Mouse (Mus musculus): Measurements from ENCODE around the gene Abhd2. TPM values are rescaled to one million over a fixed set of nuclear protein-coding genes. Genes with fewer than 3 reads are reported as not detected.

Abhd2 gene
- 100 to 1,000 TPM; 125 to 135 TPM for total RNA-seq (2021)
- long read RNA-seq, experiment 1, full-length matches to known transcripts: 3 of 6 reads
- long read RNA-seq, experiment 1, partial matches to known transcripts: 0 of 6 reads
- long read RNA-seq, experiment 1, other reads (novel, unspliced or antisense): 3 of 6 reads
- long read RNA-seq, experiment 2, full-length matches to known transcripts: 1 of 5 reads
- long read RNA-seq, experiment 2, partial matches to known transcripts: 4 of 5 reads
- long read RNA-seq, experiment 2, other reads (novel, unspliced or antisense): 0 of 5 reads

GRCm38 (mm10) chr7:79272789-79273718, at the start of gene Abhd2:
Gene Abhd2 (plus strand): TSS chr7:79273199.
- intact Hi-C loops (cut with DNase I): loop anchor here (5.0 kb wide), 2 partner anchors 39 to 74 kb away; no protein-coding TSS in a partner anchor
- peak; percentile 100 for DNase-seq (ENCODE audit: low spot score in 2 of 2)

- intact Hi-C loops (cut with DNase I): no loop called here
Measured at GRCm38 (mm10) chr7:79225477-79225876, 47.5 kb upstream of the Abhd2 start.

GRCm38 (mm10) chr7:79226172-79226571, 46.8 kb upstream of the Abhd2 start:
- no peak for DNase-seq (ENCODE audit: low spot score in 2 of 2)
- intact Hi-C loops (cut with DNase I): no loop called here

More at GRCm38 (mm10) chr7:79225477-79225876, 47.5 kb upstream of the Abhd2 start:
- DNase-seq (ENCODE audit: low spot score in 2 of 2): no peak

- intact Hi-C loops (cut with DNase I): no loop called here
- no peak for DNase-seq (ENCODE audit: low spot score in 2 of 2)
Measured at GRCm38 (mm10) chr7:79226834-79227486, 46.0 kb upstream of the Abhd2 start.

DNA sequence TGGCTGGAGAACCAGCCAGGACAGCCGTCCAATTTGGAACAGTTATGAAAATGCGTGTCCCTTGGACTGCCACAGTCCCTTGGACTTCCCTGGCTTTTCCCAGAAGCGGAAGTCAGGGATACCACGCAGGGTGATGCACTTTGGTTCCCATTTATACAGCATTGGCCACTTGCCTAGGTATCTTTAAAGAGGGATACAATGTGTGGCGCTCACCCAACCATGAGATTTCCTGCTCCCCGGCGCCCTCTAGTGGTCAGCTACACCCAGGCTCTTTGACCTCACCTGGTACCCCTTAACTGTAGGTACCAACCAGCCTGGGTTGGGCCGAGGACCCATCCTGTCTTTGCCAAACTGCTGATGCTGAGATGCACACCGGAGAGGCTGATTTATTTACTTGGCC, 44.5 kb upstream of the Abhd2 start:
- peak; percentile 57 to 83 for DNase-seq (ENCODE audit: low spot score in 2 of 2)

DNA sequence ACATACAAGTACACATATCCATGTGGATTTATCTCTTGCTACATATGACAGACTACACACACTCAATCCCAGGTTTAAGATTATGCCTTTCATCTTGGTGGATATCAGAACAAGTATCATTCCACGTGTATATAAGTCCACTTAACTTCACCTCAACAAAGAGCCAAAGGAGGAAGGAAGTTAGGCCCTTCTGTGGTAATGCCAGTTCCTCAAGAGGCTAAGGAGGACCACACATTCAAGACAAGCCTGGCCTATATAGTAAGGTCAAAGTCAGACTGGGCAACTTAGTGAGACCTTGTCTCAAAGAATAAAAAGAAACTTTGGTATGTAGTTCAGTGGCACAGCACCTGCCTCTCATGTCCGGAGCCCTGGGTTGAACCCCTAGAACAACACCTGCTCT, 41.4 kb upstream of the Abhd2 start:
- intact Hi-C loops (cut with DNase I): no loop called here

More for the DNA sequence above, 44.5 kb upstream of the Abhd2 start:
- intact Hi-C loops (cut with DNase I): loop anchor here (2.0 kb wide), 1 partner anchor 88 kb away; no protein-coding TSS in a partner anchor

GRCm38 (mm10) chr7:79232048-79232447, 41.0 kb upstream of the Abhd2 start:
- no peak for DNase-seq (ENCODE audit: low spot score in 2 of 2)
- intact Hi-C loops (cut with DNase I): no loop called here

More for the DNA sequence above, 41.4 kb upstream of the Abhd2 start:
- DNase-seq (ENCODE audit: low spot score in 2 of 2): no peak

DNA sequence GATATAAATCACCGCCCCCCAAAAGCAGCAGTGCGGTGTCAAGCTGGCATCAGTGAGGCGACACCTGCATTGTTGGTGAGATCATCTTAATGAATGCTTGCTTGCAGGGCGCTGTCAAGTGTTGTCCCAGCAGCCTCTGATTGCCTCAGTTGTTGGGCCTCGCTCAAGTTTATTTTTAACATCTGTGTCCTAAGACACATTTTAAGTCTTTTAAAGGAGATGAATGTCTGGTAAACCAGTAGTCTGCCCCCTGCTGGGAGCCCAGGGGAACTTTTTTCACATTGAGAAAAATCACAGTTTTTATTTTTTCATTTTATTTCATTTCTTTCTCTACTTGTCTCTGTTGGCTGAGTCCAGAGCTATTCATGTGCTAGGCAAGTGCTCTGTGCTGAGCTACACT, 34.3 kb upstream of the Abhd2 start:
- DNase-seq (ENCODE audit: low spot score in 2 of 2): peak in 1 of 2 experiments; percentile 38
- intact Hi-C loops (cut with DNase I): loop anchor here (5.0 kb wide), 1 partner anchor 316 kb away; no protein-coding TSS in a partner anchor

DNA sequence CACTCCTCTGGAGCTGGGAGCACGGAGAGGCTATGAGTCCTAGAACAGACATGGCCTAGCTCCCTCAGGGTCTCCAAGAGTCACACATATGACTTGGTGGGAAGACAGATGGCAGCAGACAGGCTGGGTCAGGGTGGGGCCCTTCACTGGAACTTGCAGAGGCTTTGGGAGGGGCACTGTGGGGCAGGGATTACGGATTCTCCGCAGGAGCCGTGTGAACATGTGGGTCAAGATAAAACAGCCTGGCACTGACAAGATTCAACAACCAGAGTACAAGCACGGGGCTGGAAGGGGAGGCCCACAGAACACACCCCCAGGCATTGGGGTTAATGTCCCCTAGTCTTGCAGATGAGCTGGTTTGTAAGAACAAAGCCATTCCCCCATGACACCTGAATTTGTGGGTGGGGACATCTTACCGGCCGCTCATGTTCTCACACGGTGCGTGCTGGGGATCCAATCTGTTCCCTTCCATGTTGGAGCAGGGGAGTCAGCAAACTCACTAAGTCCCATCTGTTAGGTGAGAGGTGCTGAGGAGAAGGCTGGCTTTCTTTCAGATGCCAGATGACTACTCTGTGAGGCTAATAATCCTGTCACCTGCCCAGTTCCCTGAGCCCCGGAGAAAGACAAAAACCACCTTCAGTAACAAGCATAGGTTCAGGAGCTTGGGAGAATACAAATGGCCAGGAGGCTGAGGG, 30.9 kb upstream of the Abhd2 start:
- DNase-seq (ENCODE audit: low spot score in 2 of 2): no peak
- intact Hi-C loops (cut with DNase I): no loop called here

- no peak for DNase-seq (ENCODE audit: low spot score in 2 of 2)
- intact Hi-C loops (cut with DNase I): no loop called here
Measured at GRCm38 (mm10) chr7:79243236-79243635, 29.8 kb upstream of the Abhd2 start.

GRCm38 (mm10) chr7:79246039-79246670, 26.8 kb upstream of the Abhd2 start:
- intact Hi-C loops (cut with DNase I): loop anchor here (1.0 kb wide), 1 partner anchor 103 kb away; no protein-coding TSS in a partner anchor
- peak; percentile 79 to 82 for DNase-seq (ENCODE audit: low spot score in 2 of 2)

- intact Hi-C loops (cut with DNase I): no loop called here
- DNase-seq (ENCODE audit: low spot score in 2 of 2): no peak
Measured at GRCm38 (mm10) chr7:79247408-79247807, 25.6 kb upstream of the Abhd2 start.

- intact Hi-C loops (cut with DNase I): no loop called here
- DNase-seq (ENCODE audit: low spot score in 2 of 2): no peak
Measured at GRCm38 (mm10) chr7:79247881-79248389, 25.1 kb upstream of the Abhd2 start.

GRCm38 (mm10) chr7:79249581-79249980, 23.4 kb upstream of the Abhd2 start:
- intact Hi-C loops (cut with DNase I): no loop called here
- no peak for DNase-seq (ENCODE audit: low spot score in 2 of 2)

DNA sequence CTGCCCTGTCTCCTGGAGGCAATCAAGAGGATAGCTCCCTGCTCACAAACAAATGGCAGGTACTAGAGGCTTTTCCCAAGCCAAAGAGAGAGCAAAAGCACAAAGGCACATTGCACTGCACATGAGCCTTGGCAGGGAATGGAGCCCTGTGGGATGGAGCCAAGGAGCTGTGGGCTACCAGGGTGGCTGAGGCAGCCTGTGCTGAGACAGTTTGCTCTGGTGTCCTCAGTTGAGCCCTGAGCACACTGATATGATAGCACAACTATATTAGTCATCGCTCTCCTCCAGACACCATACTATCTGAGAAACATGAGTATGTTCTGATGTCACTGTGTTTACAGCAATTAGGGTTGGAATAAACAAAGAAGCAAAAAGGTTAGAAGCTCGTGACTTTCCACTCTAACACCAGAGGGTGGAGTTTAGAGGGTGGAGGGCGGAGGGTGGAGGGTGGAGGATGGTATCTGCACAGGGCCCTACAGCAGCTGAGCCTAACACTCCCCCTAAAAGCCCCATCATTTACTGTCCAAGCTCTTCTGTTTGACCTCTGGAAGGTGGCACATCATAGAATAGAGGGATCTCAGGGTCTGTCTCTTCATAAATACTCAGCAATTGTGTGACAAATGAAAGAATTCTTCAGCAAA, 18.6 kb upstream of the Abhd2 start:
- intact Hi-C loops (cut with DNase I): no loop called here
- DNase-seq (ENCODE audit: low spot score in 2 of 2): peak in 1 of 2 experiments; percentile 35

DNA sequence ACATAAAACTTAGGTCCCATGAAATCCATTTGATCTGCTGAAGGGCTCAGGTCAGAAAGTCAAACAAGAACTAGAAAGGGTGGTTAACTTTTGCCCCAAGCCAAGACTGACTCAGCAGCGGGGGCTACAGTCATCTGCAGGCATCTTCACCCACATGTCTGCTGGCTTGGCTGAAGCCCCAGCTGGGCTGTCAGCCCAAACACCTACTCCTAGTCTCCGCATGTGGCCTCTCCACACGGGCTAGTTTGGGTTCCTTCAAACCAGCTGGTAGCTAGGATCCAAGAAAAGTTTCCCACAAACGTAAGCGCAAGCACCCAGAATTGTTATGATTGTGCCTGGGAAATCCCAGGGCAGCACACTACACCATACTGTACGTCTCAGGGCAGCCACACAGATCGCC, 17.6 kb upstream of the Abhd2 start:
- peak; percentile 52 to 81 for DNase-seq (ENCODE audit: low spot score in 2 of 2)
- intact Hi-C loops (cut with DNase I): no loop called here

- DNase-seq (ENCODE audit: low spot score in 2 of 2): no peak
- intact Hi-C loops (cut with DNase I): no loop called here
Measured at GRCm38 (mm10) chr7:79255752-79256151, 17.2 kb upstream of the Abhd2 start.

GRCm38 (mm10) chr7:79256716-79257115, 16.3 kb upstream of the Abhd2 start:
- intact Hi-C loops (cut with DNase I): no loop called here
- no peak for DNase-seq (ENCODE audit: low spot score in 2 of 2)
